Mouse (Mus musculus) C2C12 (cell line): ENCODE data around the gene Slc25a14. TPM values are rescaled to one million over a fixed set of nuclear protein-coding genes. Genes with fewer than 3 reads are reported as not detected.

Experiments
- H3K27me3 ChIP-seq: one replicate; pipeline ENCODE4 v1.6.1; 2011; ENCODE audit not compliant: control insufficient read depth, insufficient read depth, insufficient read length
- H3K36me3 ChIP-seq: one replicate; pipeline ENCODE4 v1.6.1; 2011; ENCODE audit not compliant: control insufficient read depth, insufficient read depth
- H3K4me3 ChIP-seq: one replicate; pipeline ENCODE4 v1.5.1; 2011; ENCODE audit warnings: mild to moderate bottlenecking, control low read depth; ENCODE audit not compliant: poor library complexity, insufficient read depth, severe bottlenecking
- H3K79me2 ChIP-seq: one replicate; pipeline ENCODE4 v1.6.1; 2011; ENCODE audit not compliant: control insufficient read depth, insufficient read depth
- H3K79me3 ChIP-seq: one replicate; pipeline ENCODE4 v1.6.1; 2011; ENCODE audit warnings: low read depth, control low read depth
- H3ac ChIP-seq: one replicate; pipeline ENCODE3; 2011; ENCODE audit warnings: low read depth; ENCODE audit not compliant: control insufficient read depth, insufficient read length
- CEBPB ChIP-seq: IDR thresholded peaks from one replicate; pipeline ENCODE4 v1.6.1; 2011; ENCODE audit warnings: low read depth, mild to moderate bottlenecking, control low read depth, moderate library complexity
- CTCF ChIP-seq: IDR thresholded peaks from one replicate; pipeline ENCODE4 v1.5.1; 2011; ENCODE audit not compliant: control insufficient read depth, insufficient read depth, insufficient read length
- FOSL1 ChIP-seq: IDR thresholded peaks from one replicate; pipeline ENCODE4 v1.8.0; 2011; ENCODE audit warnings: mild to moderate bottlenecking, low read length; ENCODE audit not compliant: poor library complexity, insufficient read depth, severe bottlenecking
- MAX ChIP-seq: IDR thresholded peaks from one replicate; pipeline ENCODE4 v1.6.1; 2011; ENCODE audit warnings: mild to moderate bottlenecking, control low read depth
- MYOD1 ChIP-seq: IDR thresholded peaks from one replicate; pipeline ENCODE4 v1.6.1; 2011; ENCODE audit warnings: low read depth; ENCODE audit not compliant: control insufficient read depth, insufficient read length
- MYOG ChIP-seq: IDR thresholded peaks from one replicate; pipeline ENCODE4 v1.6.1; 2011; ENCODE audit not compliant: control insufficient read depth, insufficient read length; ENCODE audit errors: extremely low read depth
- USF1 ChIP-seq: IDR thresholded peaks from one replicate; pipeline ENCODE4 v1.6.1; 2011; ENCODE audit warnings: low read depth, mild to moderate bottlenecking, control low read depth, moderate library complexity
- long read RNA-seq, 2 experiments: library from polyadenylated mRNA; unstranded; transcript quantifications; one replicate each; pipeline ENCODE4 v2.0.0; 2019 to 2020
- polyA plus RNA-seq: library from polyadenylated mRNA; unstranded; fragments of >200 nt; fragmentation: generic; extraction: Trizol; gene quantifications from one replicate; pipeline ENCODE4 v1.2.1, GENCODE M21; 2012; ENCODE audit warnings: missing spikeins

Gene Slc25a14
- 7.9 TPM for polyA plus RNA-seq
- long read RNA-seq, experiment 1, partial matches to known transcripts = 1 of 13 reads
- long read RNA-seq, experiment 1, other reads (novel, unspliced or antisense) = 10 of 13 reads
- long read RNA-seq, experiment 2, partial matches to known transcripts = 12 of 20 reads
- long read RNA-seq, experiment 2, other reads (novel, unspliced or antisense) = 7 of 20 reads

DNA sequence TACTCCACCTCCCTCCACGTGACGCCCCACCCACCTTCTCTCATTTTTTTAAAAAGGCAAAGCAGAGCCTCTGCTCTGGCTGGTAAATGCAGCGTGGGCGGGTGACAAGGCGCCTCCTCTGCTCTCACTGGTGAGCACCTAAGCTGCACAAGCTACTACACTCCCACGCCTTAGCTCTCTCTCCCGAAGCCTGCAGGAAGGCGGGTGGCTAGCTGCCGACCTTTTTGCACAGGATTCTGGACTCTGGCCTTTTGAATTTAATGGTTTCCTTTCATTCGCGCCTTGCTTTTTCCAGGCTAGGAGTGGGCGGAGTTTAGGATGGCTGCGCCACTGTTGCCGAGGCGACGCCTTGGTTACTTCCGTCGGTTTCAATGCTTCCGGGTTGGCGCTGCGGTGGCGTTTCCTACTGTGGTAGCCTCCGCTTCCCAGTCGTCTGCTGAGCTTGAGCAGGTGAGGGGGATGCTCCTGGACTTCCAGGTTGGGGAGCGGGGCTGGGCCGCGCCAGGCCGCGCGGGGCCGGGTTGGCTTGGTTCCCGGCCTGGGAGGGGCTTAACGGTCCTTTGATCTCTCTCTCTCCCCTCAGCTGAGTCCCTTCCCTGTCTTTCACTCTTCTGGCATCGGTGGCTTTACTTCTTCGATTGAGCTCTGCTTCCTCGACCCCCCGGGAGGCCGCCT lies at the start of gene Slc25a14:
TSS of gene Slc25a14 (plus strand) at position 35 of the 675 bp plus-strand sequence.
- peak; percentile 91 for TF ChIP-seq USF1
- no peak for TF ChIP-seq FOSL1
- Histone ChIP-seq H3K27me3 (no peaks in the 10 kb centered on the region), H3K36me3 (no peaks in the 10 kb centered on the region), H3K79me3 (no peaks in the 10 kb centered on the region), H3K4me3 (peak within 1 kb of the TSS; percentile 50), H3ac (peak within 1 kb of the TSS; percentile 72), H3K79me2 (no peaks in the 10 kb centered on the region)

DNA sequence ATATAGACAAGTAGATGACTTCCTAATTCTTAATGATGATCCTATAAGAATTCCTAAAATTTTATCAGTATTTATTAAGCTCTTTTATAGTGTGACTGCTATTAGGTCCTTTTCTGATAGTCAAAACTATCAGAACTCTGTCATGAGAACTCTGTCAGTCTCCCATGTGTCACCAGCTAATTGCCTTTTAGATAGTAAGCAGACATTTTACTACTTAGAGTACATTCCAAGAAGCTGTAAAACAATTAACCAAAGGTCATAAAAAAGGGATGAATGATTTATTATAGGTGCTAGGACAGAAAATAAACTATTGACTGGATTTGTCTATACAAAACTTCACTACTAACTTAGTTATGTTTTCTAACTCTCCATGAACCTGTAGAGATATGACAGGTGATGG lies 39.9 kb upstream of the Slc25a14 start:
- no peak overlapping the region for H3ac ChIP-seq
- peaks cover 36% of the 10 kb centered on the region for H3K36me3 ChIP-seq
- H3K79me3 ChIP-seq = no peaks in the 10 kb centered on the region
- H3K4me3 ChIP-seq = no peak overlapping the region
- H3K27me3 ChIP-seq = no peaks in the 10 kb centered on the region
- TF ChIP-seq MAX = no peak
- TF ChIP-seq MYOG = no peak
- TF ChIP-seq USF1 = no peak
- no peak for TF ChIP-seq FOSL1
- no peak for TF ChIP-seq CEBPB
- no peak for TF ChIP-seq MYOD1
- TF ChIP-seq CTCF = no peak
- H3K79me2 ChIP-seq = no peaks in the 10 kb centered on the region

DNA sequence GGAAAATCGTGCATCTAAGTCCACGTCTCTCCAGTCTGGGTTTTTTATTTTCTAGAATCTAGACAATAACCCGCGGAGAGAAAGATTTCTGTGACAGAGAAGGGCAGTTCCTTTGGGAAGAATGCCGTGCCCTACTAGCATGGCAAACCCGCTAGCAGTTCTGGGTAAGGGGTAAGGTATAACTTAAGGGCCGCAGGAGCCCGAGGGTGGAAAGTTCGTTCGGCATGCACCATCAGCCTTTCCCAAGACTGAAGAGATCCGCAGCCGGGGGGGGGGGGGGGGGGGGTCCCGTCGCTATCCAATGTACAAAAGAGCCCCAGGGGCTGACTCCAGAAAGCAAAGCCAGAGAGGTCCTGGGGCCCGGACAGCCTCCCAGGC lies 29.5 kb upstream of the Slc25a14 start:
- Histone ChIP-seq H3K79me2 (peaks cover 31% of the 10 kb centered on the region), H3ac (peak overlapping the region; percentile 60), H3K79me3 (peaks cover 11% of the 10 kb centered on the region), H3K4me3 (peak overlapping the region; percentile 42), H3K27me3 (no peaks in the 10 kb centered on the region), H3K36me3 (peaks cover 19% of the 10 kb centered on the region)
- no peak for TF ChIP-seq MYOD1

DNA sequence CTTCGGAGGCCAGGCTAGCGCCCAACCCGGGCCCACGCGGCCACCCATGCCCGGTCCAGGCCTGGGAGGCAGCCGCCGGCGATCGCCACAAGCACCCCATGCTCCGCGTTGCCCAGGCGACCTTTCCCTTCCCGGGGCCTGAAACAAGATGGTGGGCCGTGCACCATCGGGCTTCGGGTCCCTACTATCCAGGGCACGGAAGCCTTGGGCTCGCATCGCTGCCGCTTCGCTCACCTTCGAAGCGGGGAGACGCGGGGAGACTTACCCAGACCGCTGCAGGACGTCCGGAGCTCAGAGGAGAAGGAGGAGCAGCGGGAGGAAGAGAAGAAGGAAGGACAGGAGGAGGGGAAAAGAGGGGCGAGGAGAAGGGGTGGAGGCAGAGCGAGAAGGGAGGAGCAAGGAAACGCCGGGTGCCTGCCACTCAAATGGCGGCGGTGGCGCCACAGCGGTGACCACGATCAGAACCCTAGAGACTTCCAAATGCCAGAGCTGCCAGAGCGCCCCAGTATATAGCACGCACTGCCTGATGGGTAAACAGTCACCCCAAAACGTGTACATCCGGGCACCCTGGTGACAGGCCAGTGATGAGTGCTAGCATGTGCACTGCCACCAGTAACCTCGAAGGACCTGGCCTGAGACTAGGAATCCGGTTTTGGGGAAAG lies 29.0 kb upstream of the Slc25a14 start, which contains the start of gene Zfp280c:
TSS of gene Zfp280c (minus strand) at position 406 of the 662 bp plus-strand sequence.
- no peaks in the 10 kb centered on the region for H3K27me3 ChIP-seq
- peaks cover 19% of the 10 kb centered on the region for H3K36me3 ChIP-seq
- no peak for TF ChIP-seq MYOG
- no peak for TF ChIP-seq CEBPB
- no peak for TF ChIP-seq CTCF
- TF ChIP-seq USF1 = no peak
- TF ChIP-seq MAX = peak; percentile 68
- TF ChIP-seq MYOD1 = peak; percentile 70
- no peak for TF ChIP-seq FOSL1
- peak within 1 kb of the TSS; percentile 60 for H3ac ChIP-seq
- H3K79me2 ChIP-seq = peaks cover 31% of the 10 kb centered on the region
- H3K79me3 ChIP-seq = peaks cover 11% of the 10 kb centered on the region
- peak within 1 kb of the TSS; percentile 42 for H3K4me3 ChIP-seq

DNA sequence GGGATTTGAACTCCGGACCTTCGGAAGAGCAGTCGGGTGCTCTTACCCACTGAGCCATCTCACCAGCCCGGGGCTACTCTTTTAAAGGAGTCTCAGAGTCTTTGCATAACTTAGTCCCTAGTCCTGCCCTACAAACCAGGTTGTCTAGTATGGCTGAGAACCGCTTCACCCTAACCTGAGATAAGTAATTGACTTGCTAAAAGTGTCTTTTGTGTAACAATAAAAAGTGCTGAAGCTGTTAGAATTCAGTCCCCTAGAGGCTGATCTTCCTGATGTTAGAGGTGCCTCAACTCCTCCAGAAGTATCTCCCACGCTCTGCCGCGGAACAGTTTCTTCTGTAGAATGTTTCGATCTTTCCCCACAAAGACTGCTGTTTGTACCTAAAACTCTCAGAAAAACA lies 27.2 kb upstream of the Slc25a14 start:
- TF ChIP-seq MYOD1 = no peak
- TF ChIP-seq MYOG = no peak
- no peak for TF ChIP-seq CEBPB
- no peak for TF ChIP-seq CTCF
- TF ChIP-seq MAX = no peak
- TF ChIP-seq USF1 = no peak
- TF ChIP-seq FOSL1 = no peak
- no peak overlapping the region for H3ac ChIP-seq
- peaks cover 9% of the 10 kb centered on the region for H3K79me3 ChIP-seq
- H3K4me3 ChIP-seq = no peak overlapping the region
- no peaks in the 10 kb centered on the region for H3K27me3 ChIP-seq
- H3K36me3 ChIP-seq = peaks cover 10% of the 10 kb centered on the region
- H3K79me2 ChIP-seq = peaks cover 25% of the 10 kb centered on the region

DNA sequence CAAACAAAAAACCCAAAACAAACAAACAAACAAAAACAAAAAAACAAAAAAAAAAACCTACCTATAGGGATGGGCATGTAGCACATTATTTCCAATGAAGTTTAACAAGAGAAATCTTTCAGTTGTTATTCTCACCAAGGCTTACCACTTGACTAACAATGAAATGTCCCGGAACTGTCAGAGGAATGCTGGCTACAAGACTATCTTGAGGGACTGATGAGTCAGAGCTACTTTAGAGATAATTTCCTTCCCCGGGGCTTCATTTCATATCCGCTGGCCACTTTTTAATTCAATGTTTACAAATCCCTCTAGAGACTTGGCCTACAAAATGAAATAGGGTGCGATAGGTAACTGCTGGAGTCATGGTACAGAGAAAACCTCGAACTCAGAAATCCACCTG lies 26.3 kb upstream of the Slc25a14 start:
- no peak overlapping the region for H3K4me3 ChIP-seq
- peaks cover 19% of the 10 kb centered on the region for H3K79me2 ChIP-seq
- H3K36me3 ChIP-seq = peaks cover 4% of the 10 kb centered on the region
- no peaks in the 10 kb centered on the region for H3K27me3 ChIP-seq
- no peak overlapping the region for H3ac ChIP-seq
- peaks cover 9% of the 10 kb centered on the region for H3K79me3 ChIP-seq
- TF ChIP-seq CEBPB (no peak), FOSL1 (no peak), MYOD1 (no peak), CTCF (no peak), USF1 (no peak), MAX (no peak), MYOG (no peak)
